Mouse (Mus musculus) ES-E14 (cell line): ENCODE results near the gene Sestd1.

Experiments
- MAFK ChIP-seq: IDR thresholded peaks from 2 replicates; pipeline ENCODE4 v1.6.1; 2014; ENCODE audit warnings: mild to moderate bottlenecking, low read depth, low read length, inconsistent platforms; ENCODE audit not compliant: insufficient read depth
- ZC3H11A ChIP-seq: IDR thresholded peaks from 2 replicates; pipeline ENCODE4 v1.6.1; 2012; ENCODE audit warnings: low read depth, mild to moderate bottlenecking, inconsistent platforms, low read length, borderline replicate concordance

DNA sequence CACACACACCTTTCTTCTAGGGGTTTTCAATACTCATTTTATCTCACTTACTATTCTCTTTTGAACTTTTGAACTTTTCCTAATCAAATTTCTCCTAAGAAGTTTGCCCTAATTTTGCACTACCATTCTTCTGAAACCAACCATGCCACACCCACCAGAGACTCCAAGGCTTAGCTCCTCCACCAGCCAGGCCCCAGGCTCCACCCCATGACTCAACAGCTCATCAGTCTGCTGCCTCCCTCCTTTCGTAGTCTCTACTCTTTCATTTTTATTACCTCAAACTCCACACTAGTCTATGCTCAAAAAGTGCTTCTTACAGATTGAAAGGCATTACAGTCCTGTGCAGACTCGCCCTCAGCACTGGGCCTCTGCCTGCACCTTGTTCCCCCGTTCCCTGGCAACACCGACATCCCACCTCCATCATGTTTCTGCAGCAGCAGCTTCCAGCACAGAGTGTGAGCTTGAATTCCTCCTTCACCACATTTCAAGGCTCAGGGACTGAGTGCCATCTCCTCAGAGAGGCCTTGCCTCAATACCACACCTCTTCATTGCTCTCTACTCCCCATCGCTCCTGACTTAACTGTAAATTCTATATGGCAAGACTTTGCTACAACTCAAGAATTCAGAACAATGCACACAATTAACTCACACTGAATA lies 79.3 kb downstream of the Sestd1 start:
- TF ChIP-seq MAFK (no peak), ZC3H11A (no peak)
